Comparison of ENCODE assay signal across 8 mouse cellular contexts in the genomic region with DNA sequence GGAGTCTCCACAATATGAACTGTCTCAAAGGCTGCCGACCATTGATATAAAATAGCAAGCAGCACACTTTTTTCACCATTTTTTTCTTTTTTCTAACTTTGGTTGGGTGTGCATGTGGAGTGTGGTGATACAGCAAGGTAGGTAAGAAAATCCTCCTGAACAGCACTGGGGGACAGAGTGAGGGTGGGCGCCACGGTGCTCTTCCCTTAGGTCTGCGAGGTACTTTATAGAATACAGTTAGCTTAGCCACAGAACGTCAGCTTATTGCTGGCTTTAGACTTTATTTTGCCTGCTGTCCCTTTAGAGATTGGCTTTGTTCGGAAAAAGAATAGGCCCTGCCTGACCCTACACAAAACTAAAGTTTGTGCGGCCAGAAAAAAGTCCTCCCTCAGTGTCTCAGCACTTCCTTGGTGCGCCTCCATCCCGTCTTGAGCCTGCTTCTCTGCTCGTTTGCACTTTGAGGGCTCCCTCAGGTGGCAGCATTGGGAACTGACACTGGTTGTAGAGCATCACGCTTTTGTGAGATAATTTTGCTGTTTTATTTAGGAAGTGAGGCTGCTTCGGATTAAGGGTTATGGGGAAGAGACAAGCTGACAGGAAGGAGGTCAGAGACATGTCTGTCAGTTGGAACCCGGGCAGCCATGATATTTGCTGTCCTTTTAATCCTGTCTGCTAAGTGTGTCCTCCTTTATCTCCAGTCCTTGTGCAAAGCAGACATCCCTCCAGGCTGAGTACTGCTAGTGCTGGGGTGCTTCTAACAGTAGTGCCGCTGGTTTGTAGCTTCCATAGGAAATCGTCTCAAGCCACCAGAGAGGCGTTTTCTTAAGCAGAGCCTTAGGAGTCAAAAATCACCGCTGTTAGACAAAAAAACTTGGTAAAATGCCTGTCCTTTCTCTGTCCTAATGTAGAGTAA. TPM values are rescaled to one million over a fixed set of nuclear protein-coding genes. Genes with fewer than 3 reads are reported as not detected.
DNase-seq lines count a peak whose midpoint lies in the region; ATAC-seq and TF ChIP-seq lines count a peak whose summit lies in the region.

No protein-coding gene starts in this region.

- TF ChIP-seq CTCF in gastrocnemius, adult 2 months (IDR thresholded peaks at IDR 0.05) = peak; percentile 97
- peak; percentile 87 for TF ChIP-seq CTCF in kidney, adult 2 months (conservative IDR thresholded peaks at IDR 0.05; ENCODE audit: insufficient read depth, insufficient read length, low read depth, low read length)

- H3K9me3 ChIP-seq in kidney, embryonic 15.5 days (replicated peaks) = no peaks in the 10 kb centered on the region
- H3K9me3 ChIP-seq in limb, embryonic 14.5 days (ENCODE audit: control insufficient read depth, low read length) = no peaks in the 10 kb centered on the region

- no peak for TF ChIP-seq POLR2A in kidney, adult 2 months (IDR thresholded peaks at IDR 0.05; ENCODE audit: low read depth, low read length)
- TF ChIP-seq POLR2A in limb, embryonic 14.5 days (IDR thresholded peaks at IDR 0.05; ENCODE audit: borderline replicate concordance, extremely low read depth, insufficient read depth, insufficient read length) = no peak

- no peak; the same call in 1 of the 2 replicates for ATAC-seq in kidney, embryonic 15.5 days (replicated peaks; ENCODE audit: low FRiP score)
- ATAC-seq in limb, embryonic 14.5 days (ENCODE audit: low FRiP score, low read depth) = 0 out of 2 replicates have a peak, but pooled peaks have one; percentile 15

- no peak overlapping the region for H3K4me2 ChIP-seq in kidney, embryonic 15.5 days
- no peak overlapping the region for H3K4me2 ChIP-seq in limb, embryonic 14.5 days (replicated peaks; ENCODE audit: low read depth, low read length, severe bottlenecking)

- no peak overlapping the region for H3K9ac ChIP-seq in kidney, embryonic 15.5 days
- no peak overlapping the region for H3K9ac ChIP-seq in limb, embryonic 14.5 days (ENCODE audit: low read depth, low read length, severe bottlenecking)

- intact Hi-C loops in gastrocnemius, adult 2 months (cut with DNase I) = loop anchor here (1.0 to 10.0 kb wide), 2 partner anchors 174 to 344 kb away; no protein-coding TSS in a partner anchor

- peaks cover 7% of the 10 kb centered on the region for H3K4me1 ChIP-seq in kidney, embryonic 15.5 days
- H3K4me1 ChIP-seq in kidney, adult 2 months (ENCODE audit: control insufficient read depth, insufficient read depth, low read length) = no peaks in the 10 kb centered on the region
- 0 out of 2 replicates have a peak, but pooled peaks cover 5% of the 10 kb centered on the region for H3K4me1 ChIP-seq in limb, embryonic 14.5 days (ENCODE audit: control insufficient read depth, insufficient read depth, low read length)

- DNase-seq in kidney, adult 18-20 months = peak; percentile 83
- peak; percentile 79 to 87 for DNase-seq in cerebellum, postnatal 4 days (ENCODE audit: low spot score in 2 of 2)
- DNase-seq in gastrocnemius, adult 2 months = peak; percentile 83
- peak; percentile 79 for DNase-seq in kidney, adult 2 months
- peak; percentile 59 for DNase-seq in limb, embryonic 14.5 days (ENCODE audit: low spot score)
- peak; percentile 35 to 79 for DNase-seq in natural killer cell, adult 2 months (ENCODE audit: low spot score in 2 of 2)
- DNase-seq in spleen, postnatal 4 days (ENCODE audit: low spot score in 2 of 2) = peak; percentile 87 to 96

- H3K4me3 ChIP-seq in kidney, embryonic 15.5 days (replicated peaks) = no peak overlapping the region
- no peak overlapping the region for H3K4me3 ChIP-seq in gastrocnemius, adult 2 months
- no peak overlapping the region for H3K4me3 ChIP-seq in kidney, adult 2 months (ENCODE audit: insufficient read depth, low read depth, low read length)
- H3K4me3 ChIP-seq in limb, embryonic 14.5 days (replicated peaks; ENCODE audit: low read length) = no peak overlapping the region

- no peak overlapping the region for H3K27ac ChIP-seq in kidney, embryonic 15.5 days
- no peak overlapping the region for H3K27ac ChIP-seq in gastrocnemius, adult 2 months
- no peak overlapping the region for H3K27ac ChIP-seq in kidney, adult 2 months (ENCODE audit: insufficient read depth, low read depth, low read length)
- no peak overlapping the region for H3K27ac ChIP-seq in limb, embryonic 14.5 days (replicated peaks; ENCODE audit: low read depth, low read length)

- 41% methylated on average over 17 of the region's 17 CpGs for WGBS in kidney, embryonic 15.5 days
- WGBS in kidney, adult 2 months = 46% methylated on average over 17 of the region's 17 CpGs
- WGBS in limb, embryonic 14.5 days = 40% methylated on average over 17 of the region's 17 CpGs

- no peaks in the 10 kb centered on the region for H3K27me3 ChIP-seq in kidney, embryonic 15.5 days
- H3K27me3 ChIP-seq in kidney, adult 2 months (replicated peaks; ENCODE audit: control insufficient read depth, insufficient read depth, low read length) = no peaks in the 10 kb centered on the region
- no peaks in the 10 kb centered on the region for H3K27me3 ChIP-seq in limb, embryonic 14.5 days (ENCODE audit: control insufficient read depth, insufficient read depth, low read length)

- H3K36me3 ChIP-seq in kidney, embryonic 15.5 days = no peaks in the 10 kb centered on the region
- H3K36me3 ChIP-seq in kidney, adult 2 months (ENCODE audit: control insufficient read depth, insufficient read depth, low read length) = no peaks in the 10 kb centered on the region
- H3K36me3 ChIP-seq in limb, embryonic 14.5 days (ENCODE audit: control insufficient read depth, insufficient read depth, low read length) = peaks cover 4% of the 10 kb centered on the region; the same call in 1 of the 2 replicates

RNA-seq across cellular contexts. Expression of gene Rtn4ip1, which starts 17.3 kb away (rescaled TPM):
- 16.4 and 17.1 TPM in 2 replicates for polyA plus RNA-seq in kidney, embryonic 15.5 days (2015; fragmentation: Nextera tagmentation; extraction: Ambion mirVana)
- total RNA-seq in gastrocnemius, adult 2 months (2021) = 10 to 100 TPM; 19.5 to 37.1 TPM
- polyA plus RNA-seq in kidney, adult 2 months (2012; rRNA removed) = 29.9 and 34.8 TPM in 2 replicates
- polyA plus RNA-seq in limb, embryonic 14.5 days (2012; rRNA removed) = 10.8 and 11.0 TPM in 2 replicates
- 14.8 and 15.1 TPM in 2 replicates for polyA plus RNA-seq in limb, embryonic 14.5 days (2014; fragmentation: Nextera tagmentation; extraction: Ambion mirVana)

RNA-seq across cellular contexts. Expression of gene Qrsl1, which starts 17.4 kb away (rescaled TPM):
- polyA plus RNA-seq in kidney, embryonic 15.5 days (2015; fragmentation: Nextera tagmentation; extraction: Ambion mirVana) = 29.8 and 29.9 TPM in 2 replicates
- 10 to 100 TPM; 13.0 to 19.5 TPM for total RNA-seq in gastrocnemius, adult 2 months (2021)
- 15.1 and 17.2 TPM in 2 replicates for polyA plus RNA-seq in kidney, adult 2 months (2012; rRNA removed)
- 20.3 and 21.9 TPM in 2 replicates for polyA plus RNA-seq in limb, embryonic 14.5 days (2012; rRNA removed)
- 17.5 and 23.2 TPM in 2 replicates for polyA plus RNA-seq in limb, embryonic 14.5 days (2014; fragmentation: Nextera tagmentation; extraction: Ambion mirVana)
